Mouse (Mus musculus): ENCODE results near the gene Mdp1.
A peak's percentile ranks its signal among the peaks of the same experiment; 100 is the strongest.

Gene Mdp1

GRCm38 (mm10) chr14:55643060-55643907 lies 17.0 kb downstream of the Mdp1 start, which contains the start of gene Tm9sf1:
Gene Tm9sf1, minus strand, starts transcription at chr14:55643806.
- peak; percentile 87 for DNase-seq (ENCODE audit: low read depth)

DNA sequence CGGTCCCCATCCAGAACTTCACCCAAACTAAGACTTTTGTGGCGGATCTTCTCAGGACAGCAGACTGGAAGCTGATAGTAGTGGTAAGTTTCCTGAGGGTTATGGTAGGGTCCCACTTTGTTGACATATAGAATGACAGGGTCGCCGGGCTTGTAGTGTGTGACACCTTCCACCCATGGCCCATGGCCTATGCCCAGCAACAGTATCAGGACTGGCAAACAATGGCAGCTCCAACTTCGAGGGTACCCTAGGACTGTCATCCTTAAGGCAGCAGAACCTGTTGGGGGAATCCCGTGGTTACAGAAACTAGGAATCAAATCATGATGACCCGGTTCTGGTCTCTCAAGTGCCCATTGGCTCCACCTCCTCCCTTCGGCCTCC lies 17.6 kb downstream of the Mdp1 start:
- DNase-seq (ENCODE audit: low read depth) = no peak

DNA sequence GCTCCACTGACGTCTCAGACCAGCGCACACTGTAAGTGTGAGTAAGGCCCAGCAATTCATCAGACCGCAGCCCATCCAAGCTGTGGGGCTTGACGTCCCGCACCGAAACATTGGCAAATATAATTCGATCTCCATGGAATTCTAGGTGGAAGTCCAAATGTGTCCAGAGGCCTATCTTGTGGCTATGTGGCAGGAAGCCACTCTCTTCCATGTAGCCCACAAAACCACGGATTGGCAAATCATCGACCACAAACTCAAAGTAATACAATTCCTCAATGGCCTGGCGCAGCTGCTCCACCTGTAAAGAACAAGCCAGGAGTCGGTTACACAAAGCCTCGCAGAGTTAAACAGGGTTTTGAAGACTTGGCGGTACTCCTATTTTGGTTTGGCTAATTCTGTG lies 19.0 kb downstream of the Mdp1 start:
- peak; percentile 52 for DNase-seq (ENCODE audit: low read depth)

DNA sequence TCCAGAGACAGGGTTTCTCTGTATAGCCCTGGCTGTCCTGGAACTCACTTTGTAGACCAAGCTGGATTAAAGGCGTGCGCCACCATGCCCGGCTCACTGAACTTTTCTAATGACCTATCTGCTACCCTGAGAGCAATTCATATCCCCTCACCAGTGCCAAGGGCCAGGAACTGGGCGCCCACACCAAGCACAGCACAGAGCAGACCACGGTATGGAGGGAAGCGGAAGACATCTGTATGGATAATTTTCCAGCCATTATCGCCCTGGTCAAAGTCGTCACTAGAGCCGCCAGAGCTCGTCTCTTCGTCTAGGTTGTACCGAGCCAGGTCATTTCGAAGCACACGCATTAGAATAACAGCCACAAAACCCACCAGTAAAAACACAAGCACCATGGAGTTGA lies 19.5 kb downstream of the Mdp1 start:
- no peak for DNase-seq (ENCODE audit: low read depth)

- DNase-seq (ENCODE audit: low read depth) = no peak
Observed at GRCm38 (mm10) chr14:55637795-55638194, 22.5 kb downstream of the Mdp1 start, which contains the start of gene Gm49378. Gene Gm49378, minus strand, starts transcription at chr14:55637895.

- DNase-seq (ENCODE audit: low read depth) = peak; percentile 94
Observed at GRCm38 (mm10) chr14:55635523-55636007, 24.7 kb downstream of the Mdp1 start, which contains the start of gene Ipo4. Gene Ipo4, minus strand, starts transcription at chr14:55635957.

DNA sequence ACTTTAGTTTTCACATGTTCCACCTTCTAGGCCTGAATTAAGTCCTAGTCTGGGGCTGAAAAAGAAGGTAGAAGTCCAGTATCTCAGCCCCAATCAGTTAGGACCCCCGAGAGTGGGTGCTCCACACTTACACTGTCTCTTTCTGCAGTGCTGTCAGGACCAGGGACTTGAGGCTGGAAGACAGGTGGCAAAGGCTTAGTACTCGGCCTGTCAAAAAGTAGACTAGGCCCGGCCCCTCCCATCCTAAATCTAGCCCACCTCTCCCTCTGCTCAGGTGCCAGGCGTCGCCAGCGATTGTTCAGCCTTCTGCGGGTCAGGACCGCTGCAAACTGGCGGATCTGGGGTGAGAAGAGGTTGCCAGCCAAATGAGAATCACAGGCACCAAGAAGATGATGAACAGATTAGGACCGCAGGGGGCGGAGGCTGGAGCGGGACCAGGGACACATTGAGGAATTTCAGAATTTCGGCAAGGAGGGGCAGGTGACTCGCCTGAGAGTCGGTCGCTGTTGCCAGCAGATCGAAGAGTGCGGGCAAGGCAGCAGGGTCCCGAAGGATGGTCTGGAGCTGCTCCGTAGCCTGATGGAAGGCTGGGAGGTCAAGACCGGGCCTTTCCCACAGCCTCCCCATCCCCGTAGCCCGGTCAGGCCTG lies 25.3 kb downstream of the Mdp1 start:
- DNase-seq (ENCODE audit: low read depth) = peak; percentile 39

- peak; percentile 46 for DNase-seq (ENCODE audit: low read depth)
Observed at GRCm38 (mm10) chr14:55629312-55629711, 31.0 kb downstream of the Mdp1 start.

DNA sequence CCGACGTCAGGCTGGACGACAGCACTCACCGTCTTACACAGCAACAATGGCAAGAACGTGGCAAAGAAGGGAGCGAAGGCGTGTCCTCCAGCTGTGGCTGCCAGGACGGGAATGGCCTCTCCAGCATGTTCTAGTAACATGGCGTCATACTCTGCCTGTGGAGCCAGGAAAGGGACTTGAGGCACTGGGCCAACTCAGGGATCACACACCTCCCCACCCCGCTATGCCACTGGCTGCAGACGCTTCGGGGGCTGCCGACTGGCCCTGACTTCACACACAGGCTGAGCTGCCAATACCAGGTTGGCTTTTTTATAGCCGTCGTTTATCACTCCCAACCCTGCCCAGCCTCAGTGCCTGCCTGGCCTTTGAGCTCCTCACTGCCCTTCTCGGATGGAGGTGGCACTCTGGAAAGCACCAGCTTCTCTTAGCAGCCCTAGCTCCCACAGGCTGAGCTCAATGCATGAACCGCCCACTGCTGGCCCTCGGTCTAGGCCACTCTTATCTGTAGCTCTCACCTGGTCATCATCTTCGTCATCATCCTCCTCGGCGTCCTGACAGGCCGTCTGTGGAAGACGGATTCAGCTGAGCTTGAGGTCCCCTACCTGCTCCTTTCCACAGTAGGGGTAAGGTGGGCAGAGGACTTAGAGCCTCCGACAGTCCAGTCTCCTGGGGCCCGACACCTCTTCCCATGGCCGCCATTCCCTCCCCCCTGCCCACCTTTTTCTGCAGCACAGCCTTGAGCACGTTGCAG lies 32.1 kb downstream of the Mdp1 start:
- no peak for DNase-seq (ENCODE audit: low read depth)

DNA sequence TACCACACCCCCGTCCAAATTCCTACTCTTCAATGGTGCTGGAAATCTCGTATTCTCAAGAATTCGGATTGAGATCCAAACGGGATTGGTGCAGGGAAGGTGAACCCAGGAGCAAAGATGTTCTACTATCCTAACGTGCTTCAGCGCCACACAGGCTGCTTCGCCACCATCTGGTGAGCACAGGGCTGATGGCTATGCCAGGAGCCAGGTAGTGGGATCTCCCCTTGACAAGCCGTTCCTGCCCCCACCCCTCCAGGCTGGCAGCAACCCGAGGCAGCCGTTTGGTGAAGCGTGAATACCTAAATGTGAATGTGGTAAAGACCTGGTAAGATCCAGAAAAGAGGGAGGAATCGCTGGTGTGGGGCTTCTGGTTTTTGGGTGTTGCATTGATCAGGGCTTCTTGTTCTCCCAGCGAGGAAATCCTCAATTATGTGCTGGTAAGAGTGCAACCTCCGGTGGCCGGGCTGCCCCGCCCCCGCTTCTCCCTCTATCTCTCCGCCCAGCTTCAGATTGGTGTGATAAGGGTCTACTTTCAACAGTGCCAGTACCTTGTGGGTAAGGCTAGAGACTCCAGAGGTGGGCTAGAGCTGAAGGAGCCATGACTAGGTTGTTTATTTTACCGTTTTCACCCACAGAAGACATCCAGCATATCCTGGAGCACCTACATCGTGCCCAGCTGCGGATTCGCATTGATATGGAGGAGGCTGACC lies 41.7 kb downstream of the Mdp1 start:
- DNase-seq (ENCODE audit: low read depth) = peak; percentile 80

DNA sequence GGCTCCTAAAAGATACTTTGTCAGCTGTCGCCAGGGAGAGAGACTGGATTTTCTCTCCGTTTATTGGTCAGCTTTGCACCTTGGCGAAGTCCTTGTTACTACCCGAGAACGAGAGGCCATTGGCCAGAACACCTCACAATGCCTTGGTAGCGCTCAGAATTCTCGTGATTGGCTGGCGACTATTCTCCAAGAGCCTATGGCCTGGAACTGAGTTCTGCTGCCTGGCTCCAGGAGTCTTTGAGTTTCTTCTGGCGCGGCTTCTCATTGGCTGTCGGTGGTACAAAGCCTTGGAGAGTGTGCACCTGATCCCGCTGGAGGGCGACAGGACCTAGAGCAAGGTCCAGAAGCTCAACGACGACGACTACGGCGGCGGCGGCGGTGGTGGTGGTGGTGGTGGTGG lies 42.5 kb downstream of the Mdp1 start, which contains the start of gene Rec8:
Gene Rec8 (plus strand): TSS at position 216 of the 400 bp plus-strand sequence.
- DNase-seq (ENCODE audit: low read depth) = no peak

- DNase-seq (ENCODE audit: low read depth) = no peak
Observed at GRCm38 (mm10) chr14:55616844-55617243, 43.5 kb downstream of the Mdp1 start.

DNA sequence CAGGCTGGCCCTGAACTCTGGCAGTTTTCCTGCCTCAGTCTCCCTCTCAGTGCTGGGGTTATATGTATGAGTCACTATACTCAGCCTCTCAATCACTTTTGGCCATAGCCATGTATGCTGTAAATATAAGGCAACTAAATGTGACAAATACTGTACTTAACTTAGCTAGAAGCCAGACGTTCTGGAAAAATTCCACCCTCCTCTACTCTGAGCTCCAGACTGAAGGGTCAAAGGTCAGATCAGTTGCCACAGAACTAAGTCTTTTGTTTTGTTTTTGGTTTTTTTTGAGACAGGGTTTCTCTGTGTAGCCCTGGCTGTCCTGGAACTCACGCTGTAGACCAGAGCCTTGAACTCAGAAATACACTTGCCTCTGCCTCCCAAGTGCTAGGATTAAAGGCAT lies 44.4 kb downstream of the Mdp1 start:
- DNase-seq (ENCODE audit: low read depth) = no peak

- no peak for DNase-seq (ENCODE audit: low read depth)
Observed at GRCm38 (mm10) chr14:55614565-55615178, 45.6 kb downstream of the Mdp1 start.

DNA sequence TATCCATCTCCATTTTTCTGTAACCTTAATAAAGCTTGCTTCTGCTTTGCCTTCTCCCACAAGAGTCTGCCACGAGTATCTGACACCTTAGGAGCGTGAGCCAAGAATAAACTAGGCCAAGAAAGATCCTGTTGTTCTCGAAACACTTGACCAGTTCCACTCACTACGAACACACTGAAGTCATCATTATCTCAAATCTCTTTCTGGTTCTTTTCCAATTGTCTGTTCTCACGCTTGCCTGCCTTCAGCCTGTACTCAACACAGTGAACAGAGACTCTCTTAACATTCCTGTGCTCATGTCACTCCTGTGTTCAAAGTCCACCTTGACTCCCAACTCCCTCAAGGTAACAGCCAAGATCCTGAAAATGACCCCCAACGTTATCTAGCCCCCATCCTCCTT lies 47.0 kb downstream of the Mdp1 start:
- no peak for DNase-seq (ENCODE audit: low read depth)

DNA sequence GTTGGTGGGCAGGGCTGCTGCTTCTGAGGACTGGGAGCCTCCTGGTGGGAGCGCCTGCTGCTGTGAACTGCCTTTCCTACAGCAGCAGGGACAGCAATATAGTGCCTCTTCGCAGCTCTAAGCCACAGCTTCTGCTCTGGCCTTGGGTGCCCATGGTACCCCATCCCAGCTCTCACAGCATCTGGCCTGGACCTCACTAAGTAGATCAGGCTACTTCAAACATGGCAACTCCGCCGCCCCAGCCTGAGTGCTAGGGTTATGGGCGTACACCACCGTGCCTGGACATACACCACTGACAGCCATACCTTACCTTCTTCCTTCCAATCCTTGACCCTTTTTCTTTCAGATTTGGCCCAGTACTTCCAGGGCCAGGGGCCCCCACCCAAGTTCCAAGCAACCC lies 52.0 kb downstream of the Mdp1 start:
- DNase-seq (ENCODE audit: low read depth) = no peak

Measured in 416B (cell line).